Mouse (Mus musculus): ENCODE results near the gene Rsrc1.
"Not testable (repeated sequence)": the region's sequence is repeated elsewhere in the genome, so short reads cannot be mapped to it uniquely, and the experiment has no call there.

The Rsrc1 gene

DNA sequence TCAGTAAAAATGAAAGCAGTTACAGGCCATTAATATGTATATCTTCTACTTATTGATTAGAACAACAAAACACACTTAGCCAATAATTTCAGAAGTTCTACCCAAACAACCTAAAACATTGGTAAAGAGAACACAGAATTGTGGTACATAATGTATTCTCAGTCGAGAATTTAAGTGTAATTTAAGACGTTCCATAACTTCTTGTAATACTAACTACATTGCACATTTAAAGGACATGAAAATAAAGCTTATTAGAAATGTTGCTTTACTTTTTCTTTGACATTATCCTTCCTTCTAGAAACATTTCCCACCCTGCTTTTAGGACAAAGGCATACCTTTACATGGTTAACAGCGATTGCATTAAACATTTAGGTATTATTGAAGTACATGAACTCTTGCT, 2.3 kb downstream of the Rsrc1 start:
- DNase-seq (ENCODE audit: low read depth, low spot score): no peak

DNA sequence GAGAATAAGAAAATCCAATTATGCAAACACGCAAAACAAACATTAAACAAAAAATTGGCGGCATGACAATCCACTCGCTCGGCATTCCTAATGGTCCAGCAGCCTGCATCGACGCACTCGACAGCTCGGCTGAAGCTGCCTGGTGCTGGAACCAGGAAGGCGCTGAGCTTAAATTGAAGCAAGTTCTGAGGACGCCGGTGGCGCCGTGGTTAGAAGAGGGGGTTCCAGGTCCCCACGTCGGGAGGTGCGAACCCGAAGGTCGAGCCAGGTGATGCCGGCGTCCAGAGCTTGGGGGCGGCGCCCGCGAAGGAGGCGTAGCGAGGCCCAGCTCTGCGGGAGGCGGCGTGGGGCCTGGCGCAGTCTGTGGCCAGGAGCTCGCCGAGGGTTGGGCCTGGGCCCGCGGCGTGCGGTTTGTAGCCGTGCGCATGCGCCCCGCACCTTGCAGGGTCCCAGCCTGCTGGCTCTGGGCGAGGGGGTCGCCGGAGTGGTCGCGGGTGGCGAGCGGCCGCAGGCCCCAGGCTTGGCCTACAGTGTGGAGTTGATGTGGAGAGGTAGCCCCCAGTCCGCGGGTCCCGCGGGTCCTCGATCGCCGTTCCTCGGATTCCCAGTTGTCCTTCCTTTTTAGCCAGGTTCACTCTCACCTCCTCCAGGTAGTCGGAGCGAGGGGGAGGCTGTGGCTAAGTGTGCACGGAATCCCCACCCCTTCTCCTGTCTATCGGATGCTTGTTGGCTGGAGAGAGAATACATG, 4.5 kb downstream of the Rsrc1 start:
- peak; percentile 86 for DNase-seq (ENCODE audit: low read depth, low spot score)

DNA sequence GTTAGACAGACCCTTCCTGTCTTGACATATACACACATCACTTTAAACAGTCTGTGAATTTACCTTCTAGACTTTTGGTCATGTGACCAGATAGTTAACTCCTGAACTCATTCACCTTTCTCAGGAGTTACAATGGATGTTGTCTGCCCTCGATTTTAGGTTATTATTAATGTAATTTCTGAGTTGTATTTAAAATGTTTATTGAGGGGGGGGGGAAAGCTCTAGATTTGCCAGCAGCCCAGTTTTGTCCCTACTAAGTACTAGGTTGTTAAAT, 5.0 kb downstream of the Rsrc1 start:
- no peak for DNase-seq (ENCODE audit: low read depth, low spot score)

DNA sequence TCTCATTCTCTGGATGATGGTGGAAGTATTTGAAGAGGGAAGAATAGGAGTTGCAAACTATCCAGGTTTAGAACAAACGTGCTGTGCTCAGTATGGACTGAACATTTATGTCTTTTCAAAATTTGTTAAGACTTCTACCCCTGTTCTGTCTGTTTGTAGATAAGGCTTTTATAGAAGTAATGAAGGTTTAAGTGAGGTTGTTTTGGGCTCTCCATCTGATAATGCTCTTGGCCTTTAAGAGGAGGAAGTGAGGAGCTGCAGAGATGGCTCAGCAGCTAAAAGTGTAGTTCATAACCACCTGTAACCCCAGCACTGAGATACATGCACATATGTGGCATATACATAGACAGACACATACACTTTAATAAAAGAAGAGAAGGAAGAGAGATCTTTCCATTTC, 15.6 kb downstream of the Rsrc1 start:
- DNase-seq (ENCODE audit: low read depth, low spot score): no peak

DNA sequence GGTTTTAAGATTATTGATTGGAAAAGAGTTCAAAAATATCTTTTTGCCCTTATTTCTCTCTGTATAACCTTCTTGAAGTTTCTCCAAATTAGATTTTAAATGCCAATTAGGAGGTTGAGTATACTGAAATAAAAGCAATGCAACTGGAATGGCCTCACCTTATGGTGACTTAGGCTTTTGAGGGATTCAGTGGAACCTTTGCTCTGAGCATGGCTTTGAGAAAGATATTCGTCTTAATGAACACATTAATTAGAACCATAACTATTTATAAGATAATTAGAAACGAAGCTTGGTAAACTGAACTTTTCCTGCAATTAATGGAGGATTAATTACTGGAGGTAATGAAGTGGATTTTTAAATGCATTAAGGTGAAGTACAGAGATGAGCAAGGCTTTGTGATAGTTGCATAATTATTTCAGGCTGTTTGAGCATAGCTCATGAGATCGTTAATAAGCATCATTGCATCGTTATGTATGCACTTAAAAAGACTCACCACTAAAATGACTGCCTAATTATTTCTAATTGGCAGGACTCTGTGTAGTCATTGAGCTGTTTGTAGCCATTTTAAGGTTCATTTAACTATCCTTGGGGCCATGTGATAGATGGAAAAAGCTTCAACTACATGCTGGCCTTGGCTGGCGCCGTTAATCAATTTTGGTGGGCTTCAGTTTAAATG, 55.3 kb downstream of the Rsrc1 start:
- no peak for DNase-seq (ENCODE audit: low read depth, low spot score)

DNA sequence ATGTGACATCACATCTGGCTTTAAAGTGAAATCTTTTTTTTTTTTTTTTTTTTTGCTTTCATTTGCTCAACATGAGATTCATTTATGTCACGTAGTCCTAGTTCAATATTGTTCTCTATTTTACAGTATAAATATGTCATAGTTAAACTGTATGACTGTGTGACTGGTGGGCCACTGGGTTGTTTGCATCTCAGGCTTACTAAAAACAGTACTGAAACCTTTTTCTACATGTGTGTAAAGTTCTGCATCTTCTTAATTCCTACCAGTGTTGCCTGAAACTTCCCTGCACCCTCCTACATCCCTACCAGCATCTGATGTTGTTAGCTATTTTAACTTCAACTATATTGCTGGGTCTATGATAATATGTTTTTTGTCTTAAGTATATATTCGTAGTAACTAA, 78.6 kb downstream of the Rsrc1 start:
- no peak for DNase-seq (ENCODE audit: low read depth, low spot score)

DNA sequence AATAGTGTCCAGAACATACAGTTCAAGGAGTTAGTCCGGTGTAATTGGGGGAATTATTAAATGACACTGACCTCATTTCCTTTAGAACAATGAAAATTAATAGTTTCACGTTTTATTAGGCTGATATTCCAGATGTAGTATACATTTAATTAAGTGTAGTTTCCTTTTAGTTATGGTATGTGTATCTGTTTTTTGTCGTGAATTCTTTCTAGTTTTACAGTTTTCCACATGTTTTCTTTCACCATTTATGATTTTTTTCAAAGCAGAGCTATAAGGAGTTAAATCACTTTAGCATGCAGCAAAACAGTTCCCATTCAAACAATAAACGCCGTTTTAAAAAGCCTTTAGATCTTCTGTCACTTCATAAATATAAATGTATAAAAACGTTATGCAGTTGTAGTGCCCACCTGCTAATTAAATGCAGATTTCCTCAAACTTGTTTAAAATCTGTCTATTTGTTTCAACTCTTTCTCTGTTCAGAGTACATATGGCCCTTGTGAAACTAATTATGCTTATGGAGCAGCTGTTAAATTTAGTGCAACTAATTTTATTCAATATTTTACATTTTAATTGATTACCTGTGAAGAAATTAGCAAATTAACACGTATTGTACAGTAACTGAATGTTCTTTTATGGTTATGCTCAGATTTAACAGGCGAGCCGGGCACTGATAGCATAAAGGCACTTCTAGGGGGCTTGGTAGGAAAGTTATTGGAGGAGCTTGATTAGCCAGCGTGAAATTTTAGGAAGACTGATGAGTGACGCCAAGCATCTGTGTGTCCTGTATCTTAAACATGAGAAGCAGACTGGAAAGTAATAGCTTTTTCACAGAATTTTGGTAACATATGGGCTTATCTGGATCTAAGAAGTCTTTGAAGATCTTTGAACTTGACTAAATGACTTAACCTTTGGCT, 89.6 kb downstream of the Rsrc1 start:
- DNase-seq (ENCODE audit: low read depth, low spot score): no peak

DNA sequence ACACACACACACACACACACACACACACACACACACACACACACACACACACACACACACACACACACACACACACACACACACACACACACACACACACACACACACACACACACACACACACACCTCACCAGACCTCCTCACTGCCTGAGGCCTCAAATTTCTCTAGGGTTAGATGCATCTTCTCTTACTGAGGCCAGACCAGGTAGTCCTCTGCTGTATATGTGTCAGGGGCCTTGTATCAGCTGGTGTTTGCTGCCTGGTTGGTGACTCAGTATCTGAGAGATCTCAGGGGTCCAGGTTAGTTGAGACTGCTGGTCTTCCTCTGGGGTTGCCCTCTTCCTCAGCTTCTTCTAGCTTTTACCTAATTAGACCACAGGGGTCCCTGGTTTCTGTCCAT, 92.5 kb downstream of the Rsrc1 start:
- peak; percentile 4 for DNase-seq (ENCODE audit: low read depth, low spot score)

DNA sequence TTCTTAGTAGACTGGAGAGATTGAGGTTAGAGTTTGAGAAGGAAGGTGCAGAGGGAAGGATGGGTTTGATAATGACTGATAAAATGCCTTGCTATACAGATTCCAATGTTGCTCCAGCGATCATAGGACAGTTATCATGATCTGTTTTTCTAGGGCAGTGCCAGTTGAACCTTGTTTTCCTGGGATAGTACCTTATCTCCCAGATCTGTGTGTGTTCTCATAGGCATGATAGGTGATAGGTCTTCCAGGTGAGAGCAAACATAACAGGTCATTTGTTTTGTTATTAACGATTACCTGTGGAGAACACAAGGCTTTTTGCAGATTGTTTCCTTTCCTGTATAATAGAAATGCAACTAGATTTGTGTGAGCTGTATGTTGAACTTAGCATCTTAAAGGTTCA, 94.3 kb downstream of the Rsrc1 start:
- no peak for DNase-seq (ENCODE audit: low read depth, low spot score)

DNA sequence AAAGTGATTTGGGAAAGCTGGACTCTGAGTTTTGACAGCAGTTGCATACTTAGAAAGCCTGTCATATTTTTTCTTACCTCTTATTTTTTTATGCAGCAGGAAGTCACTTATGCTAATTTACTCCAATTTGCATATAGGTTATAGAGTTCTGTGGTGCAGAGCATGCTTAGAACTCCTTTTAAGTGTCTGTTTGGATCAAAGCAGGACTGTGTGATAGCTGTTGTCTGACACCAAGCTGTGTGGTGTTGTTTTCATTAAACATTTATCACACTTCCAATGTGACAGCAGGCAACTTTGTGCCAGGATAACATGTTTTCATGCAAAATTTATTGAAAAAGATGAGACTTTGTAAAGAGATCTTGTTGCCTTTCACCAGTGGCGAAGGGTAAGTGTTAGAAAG, 103.6 kb downstream of the Rsrc1 start:
- no peak for DNase-seq (ENCODE audit: low read depth, low spot score)

DNA sequence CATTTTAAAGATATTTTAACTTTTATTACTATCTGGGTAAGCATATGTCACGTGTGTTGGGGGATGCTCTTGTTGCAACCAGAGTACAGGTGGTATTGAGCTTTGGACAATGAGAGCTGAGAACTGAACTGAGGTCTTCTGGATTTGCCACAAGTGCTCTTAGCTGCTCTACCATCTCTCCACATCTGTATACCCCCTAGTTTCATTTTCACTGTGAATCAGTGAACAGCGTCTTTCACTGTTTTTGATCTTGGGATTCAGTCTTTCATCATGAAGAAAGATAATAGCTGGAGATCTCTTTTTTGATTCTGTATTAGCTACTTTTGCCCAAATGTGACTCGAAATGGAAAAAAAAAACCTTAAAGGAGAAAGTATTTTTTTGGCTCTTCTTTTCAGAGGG, 127.2 kb downstream of the Rsrc1 start:
- no peak for DNase-seq (ENCODE audit: low read depth, low spot score)

DNA sequence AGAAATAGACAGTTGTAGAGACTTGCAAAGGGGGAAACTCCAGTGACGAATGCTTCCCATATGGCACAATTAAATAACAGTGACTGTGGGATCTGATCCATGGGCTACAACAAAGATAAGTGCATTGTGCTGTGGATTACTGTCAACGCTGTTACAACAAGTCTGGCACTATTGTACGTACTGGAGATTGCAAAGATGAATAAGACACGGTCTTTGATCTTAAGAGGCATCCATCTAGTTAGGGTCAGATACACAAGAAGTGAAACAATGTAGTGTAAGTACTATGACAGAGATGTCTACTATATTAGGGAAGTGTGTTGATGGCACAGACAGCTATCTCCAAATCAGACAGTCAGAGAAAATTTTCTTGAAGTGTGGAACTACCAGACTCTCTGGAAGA, 135.1 kb downstream of the Rsrc1 start:
- no peak for DNase-seq (ENCODE audit: low read depth, low spot score)

DNA sequence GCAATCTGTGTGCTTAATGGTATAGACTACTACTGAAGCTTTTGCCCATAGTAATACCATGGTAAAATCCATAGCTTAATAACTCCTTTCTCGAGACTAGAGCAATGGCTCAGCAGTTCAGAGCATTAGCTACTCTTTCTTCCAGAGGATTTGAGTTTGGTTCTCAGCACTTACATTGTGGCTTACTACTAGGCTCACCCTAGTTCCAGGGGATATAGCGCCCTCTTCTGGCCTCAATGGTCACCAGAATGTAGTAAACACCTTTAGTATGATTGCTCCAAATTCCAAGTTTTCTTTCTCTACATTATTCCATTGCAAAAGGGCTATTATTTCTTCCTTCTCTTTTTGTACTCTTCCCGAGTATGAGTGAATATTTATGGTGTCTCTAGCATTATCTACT, 151.3 kb downstream of the Rsrc1 start:
- peak; percentile 1 for DNase-seq (ENCODE audit: low read depth, low spot score)

DNA sequence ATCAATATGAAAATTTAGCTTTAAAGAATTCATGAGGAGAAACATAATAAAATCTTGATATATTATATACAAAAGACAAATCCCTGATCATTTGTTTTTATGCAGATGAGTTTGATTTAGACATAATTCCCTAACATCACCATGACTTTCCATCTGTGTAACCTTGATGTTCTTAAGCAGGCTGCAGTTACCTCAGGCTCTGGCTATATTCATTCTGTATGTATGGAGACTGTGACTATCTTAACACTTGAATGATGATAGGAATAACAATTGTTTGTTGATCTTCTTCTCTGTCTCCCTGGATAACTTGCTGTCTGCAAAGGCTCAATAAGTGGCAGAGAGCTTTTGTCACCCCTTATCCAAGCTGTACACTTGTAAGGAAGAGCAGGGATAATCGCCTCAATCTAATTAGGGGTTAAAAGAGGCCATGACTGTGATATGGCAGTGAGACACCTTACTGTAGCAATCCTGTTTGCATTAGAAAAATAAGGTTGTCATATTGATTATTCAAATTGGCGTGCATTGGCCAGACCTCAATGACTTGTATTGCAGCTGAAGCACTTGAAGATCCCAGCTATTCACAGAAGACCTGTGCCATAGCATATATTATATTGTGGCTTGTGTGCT, 154.7 kb downstream of the Rsrc1 start:
- DNase-seq (ENCODE audit: low read depth, low spot score): no peak

DNA sequence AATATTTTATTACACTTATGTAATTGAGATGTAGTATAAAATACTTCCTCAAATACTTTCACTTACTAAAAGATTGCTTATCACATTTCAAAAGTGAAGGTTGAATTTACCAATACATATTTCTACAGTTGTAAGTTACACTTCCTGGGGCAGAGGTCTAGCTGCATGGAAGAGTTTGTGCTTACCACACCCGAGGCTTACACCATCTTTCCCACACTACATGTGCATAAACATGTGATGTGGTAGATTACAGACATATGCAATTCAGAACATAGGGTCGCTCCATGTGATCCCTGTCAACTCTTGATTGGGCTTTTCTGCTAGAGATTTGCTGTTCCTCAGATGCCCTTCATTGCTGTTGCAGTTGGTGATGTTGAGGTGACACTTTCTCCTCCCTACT, 163.8 kb downstream of the Rsrc1 start:
- no peak for DNase-seq (ENCODE audit: low read depth, low spot score)

DNA sequence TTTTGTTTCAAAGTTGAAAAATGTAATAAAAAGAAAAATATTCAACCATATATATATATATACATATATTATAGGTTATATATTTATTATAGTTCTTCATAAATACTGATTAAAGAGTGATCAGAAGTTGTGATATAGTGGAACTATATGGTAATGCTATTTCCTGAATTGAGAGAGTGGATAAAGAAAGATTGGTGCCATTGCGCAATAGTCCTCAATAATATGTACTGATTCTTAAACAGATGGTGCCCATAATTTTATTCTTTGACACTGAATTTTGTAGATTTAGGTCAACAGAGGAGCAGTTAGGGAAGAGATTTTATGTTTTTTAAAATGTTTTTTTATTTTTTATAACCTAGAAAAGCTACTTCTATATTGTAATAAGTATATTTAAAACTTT, 165.1 kb downstream of the Rsrc1 start:
- no peak for DNase-seq (ENCODE audit: low read depth, low spot score)

DNA sequence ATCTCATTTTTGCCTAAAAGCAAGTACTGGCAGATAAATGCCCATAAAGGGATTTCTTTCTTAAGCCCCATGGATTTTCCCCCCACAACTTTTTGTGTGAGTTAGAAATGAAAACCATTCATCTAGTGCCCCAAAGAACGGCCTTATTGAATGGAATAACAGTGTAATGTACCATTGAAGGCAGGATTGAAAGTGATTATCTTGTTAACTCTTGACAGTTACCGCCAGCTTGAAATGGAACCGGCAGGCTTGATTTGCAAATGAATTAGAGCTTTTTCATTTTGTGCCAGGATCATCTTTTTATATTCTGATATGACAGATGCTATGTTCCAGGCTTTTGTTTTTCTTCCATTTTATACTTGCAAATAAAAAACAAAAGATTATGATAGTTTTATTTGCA, 166.1 kb downstream of the Rsrc1 start:
- no peak for DNase-seq (ENCODE audit: low read depth, low spot score)

DNA sequence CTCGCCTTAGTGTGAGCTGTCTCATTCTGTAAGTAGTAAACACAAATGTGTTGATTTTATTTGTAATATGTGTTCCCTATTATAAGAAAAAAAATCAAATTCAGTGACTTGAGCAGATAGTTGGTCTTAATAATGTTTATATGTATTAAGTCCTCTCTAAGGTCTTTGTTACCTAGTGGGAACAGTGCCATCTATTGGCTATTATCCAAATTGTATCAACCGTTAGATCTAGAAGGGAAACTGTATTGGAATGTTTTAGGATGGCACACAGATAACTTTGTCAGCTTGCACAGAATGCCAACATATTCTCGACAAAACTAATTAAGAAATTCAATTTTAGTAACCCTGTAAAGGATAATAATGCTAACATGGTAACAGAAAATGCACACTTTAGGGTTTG, 216.0 kb downstream of the Rsrc1 start:
- DNase-seq (ENCODE audit: low read depth, low spot score): peak; percentile 4

DNA sequence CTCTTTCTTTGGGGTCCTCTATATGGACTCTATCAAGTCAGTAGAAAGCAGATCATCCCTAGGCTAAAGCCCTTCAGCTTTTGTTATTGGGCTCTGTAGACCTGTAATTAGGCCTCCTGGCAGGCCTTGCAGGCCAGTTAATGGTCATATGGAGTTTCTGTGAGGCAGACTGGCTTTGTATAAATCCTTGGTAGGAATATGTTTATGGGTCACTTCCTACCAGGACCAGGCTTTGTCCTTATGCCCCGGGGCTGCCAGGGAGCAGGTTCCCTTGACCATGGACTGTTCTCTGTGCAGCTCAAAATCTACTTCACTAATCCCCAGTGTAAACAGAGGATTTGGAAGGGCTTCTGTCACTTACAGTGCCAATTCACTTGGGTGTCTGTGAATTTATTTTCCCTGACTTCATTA, 231.9 kb downstream of the Rsrc1 start:
- no peak for DNase-seq (ENCODE audit: low read depth, low spot score)

DNA sequence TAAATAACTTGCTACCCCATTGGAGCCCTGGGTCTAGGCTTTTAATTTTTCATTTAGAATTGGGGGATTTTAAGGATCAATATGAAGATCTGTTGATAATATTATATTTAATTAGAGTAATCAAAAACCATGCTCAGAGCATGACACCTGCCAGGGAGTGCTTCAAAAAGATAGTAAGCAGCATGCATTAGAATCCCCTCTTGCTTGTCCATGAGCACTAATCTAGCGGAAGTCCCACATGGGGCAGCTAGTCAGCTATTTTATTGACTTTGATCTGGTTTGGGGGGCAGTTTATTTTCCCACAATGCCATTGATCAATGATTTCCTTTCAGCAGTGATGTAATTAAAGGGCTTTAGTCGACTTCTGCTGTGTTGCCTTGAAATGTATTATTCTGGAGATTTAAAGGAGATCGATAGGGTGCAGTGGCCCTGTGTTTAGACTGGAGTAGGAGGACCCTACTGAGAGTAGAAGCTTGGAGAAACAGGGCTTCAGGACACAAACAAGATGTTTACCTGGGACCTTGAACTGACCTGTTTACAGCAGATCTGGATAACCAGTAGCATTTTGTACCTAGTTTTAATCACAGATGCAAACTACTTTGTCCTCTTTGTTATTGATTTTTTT, 251.5 kb downstream of the Rsrc1 start:
- no peak for DNase-seq (ENCODE audit: low read depth, low spot score)

DNA sequence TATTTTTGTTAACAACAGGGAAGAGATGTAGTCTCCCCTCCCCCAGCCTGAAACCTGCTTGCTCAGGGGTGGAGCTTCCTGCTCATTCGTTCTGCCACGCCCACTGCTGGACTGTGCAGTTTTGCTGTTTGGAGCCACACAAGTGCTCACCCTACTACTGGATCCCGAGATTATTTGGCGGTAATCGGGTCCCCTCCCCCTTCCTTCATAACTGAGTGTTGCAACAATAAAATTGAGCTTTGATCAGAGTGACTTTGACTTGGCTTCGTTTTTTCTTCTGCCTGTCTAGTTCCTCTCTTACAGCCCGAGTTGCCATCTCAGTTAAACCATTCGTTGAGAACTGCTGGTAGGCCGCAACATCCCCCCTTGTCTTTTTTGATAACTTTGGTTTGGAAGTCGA, 261.3 kb downstream of the Rsrc1 start:
- DNase-seq (ENCODE audit: low read depth, low spot score): not testable (repeated sequence)

DNA sequence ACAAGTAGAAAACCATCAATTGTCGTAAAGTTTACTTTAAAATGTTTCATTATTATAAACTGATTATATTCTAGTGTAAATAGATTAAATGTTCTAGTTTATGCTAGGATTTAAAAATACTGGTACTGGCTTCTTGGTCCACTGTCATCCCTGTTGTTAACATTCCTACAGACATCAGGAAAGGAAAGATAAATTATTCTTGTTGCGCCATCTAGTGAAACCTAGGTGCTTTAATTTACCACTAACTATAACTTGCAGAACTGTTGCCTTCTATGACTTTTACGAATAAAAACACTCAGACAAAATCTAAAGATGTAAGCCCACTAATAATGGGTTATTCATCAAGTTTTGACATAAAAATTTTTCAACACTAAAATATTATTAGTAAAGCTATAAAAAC, 286.3 kb downstream of the Rsrc1 start:
- DNase-seq (ENCODE audit: low read depth, low spot score): no peak

Data from CD4-positive helper T cell, adult 2 months (primary cell).